Mouse (Mus musculus) hematopoietic stem cell, adult 5-6 weeks (primary cell): ENCODE results near the gene Ctrc. TPM values are rescaled to one million over a fixed set of nuclear protein-coding genes. Genes with fewer than 3 reads are reported as not detected.
A peak's percentile ranks its signal among the peaks of the same experiment; 100 is the strongest.

Experiments
- ATAC-seq, 2 experiments: fragments of 125-278 bp in 1 of 2; replicated peaks in 1 of 2; 2 replicates each; pipeline ENCODE4 v1.8.0; 2016 to 2017; ENCODE audit warnings: inconsistent platforms in 2 of 2, mild to moderate bottlenecking in 2 of 2, moderate number of reproducible peaks in 2 of 2, low read depth in 1 of 2, moderate TSS enrichment in 1 of 2; ENCODE audit not compliant: low FRiP score in 2 of 2, poor library complexity in 2 of 2, severe bottlenecking in 2 of 2, insufficient read depth in 1 of 2, low TSS enrichment in 1 of 2
- total RNA-seq: library from RNA; stranded (forward); fragments of 172-1452, 232-1000 nt; gene quantifications from 2 replicates; pipeline ENCODE4 v1.2.3, GENCODE M21; 2017

Ctrc gene
- total RNA-seq, 1 experiment from 2014 or later: not detected

GRCm38 (mm10) chr4:141870666-141871332 is 24.6 kb upstream of the Ctrc start:
- peak in 1 of 2 experiments; percentile 31; a peak in 1 of 4 replicates for ATAC-seq

GRCm38 (mm10) chr4:141869436-141870215 is 23.5 kb upstream of the Ctrc start:
- ATAC-seq: no peak

DNA sequence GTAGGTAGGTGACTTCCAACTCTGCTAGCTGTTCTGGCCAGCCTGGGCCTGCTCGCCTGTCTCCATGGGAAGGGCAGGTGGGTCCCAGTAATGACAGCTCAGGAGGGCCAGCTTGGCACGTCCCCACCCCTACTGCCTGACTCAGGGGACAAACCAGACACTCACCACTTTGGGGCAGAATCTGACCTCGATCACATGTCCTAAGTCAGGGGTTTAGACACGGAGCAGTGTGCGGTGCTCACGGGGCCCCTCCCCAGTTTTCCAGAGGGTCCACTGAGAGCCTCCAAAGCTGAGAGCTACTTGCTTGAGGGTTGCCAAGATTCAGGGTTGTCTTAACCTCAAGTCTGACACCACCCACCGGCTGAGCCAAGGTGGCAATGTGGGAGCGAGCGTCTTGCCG is 21.9 kb upstream of the Ctrc start:
- no peak for ATAC-seq

DNA sequence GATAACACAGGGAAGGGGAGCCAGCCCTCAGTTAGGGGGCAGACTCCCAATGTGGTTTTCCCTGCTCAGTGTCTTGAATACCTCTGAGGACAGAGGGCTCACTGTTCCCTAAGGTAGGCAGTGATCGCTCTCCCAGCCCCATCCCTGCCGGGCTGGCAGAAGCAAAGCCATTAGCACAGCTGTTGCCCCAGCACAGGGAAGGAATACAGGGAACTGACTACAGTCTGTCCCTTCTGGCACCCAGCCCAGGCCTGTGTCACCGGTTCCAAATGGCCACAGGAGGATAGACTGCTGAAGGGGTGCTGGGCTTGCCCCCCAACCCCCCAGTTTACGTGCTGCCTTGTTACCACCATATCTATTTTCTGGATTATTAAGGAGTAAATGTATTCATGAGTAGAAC is 21.3 kb upstream of the Ctrc start:
- ATAC-seq: no peak

GRCm38 (mm10) chr4:141866933-141867490 is 20.9 kb upstream of the Ctrc start:
- no peak for ATAC-seq

GRCm38 (mm10) chr4:141865600-141865999 is 19.4 kb upstream of the Ctrc start:
- no peak for ATAC-seq

DNA sequence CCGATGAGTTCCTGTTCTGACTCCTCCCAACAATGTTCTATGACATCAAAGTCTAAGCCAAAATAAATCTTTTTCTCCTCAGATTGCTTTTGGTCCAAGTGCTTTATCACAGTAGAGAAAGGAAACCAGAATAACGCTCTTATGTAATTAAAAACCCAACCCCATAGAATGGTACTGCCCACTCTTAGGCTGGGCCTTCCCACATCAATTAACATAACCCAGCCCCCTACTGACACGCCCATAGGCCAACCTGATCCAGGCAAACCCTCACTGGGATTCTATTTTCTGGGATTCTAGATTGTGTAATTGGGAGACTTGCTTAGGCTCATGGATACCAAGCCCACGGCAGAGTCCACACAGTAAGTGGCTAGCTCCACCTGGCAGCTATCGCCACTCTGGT is 18.8 kb upstream of the Ctrc start:
- no peak for ATAC-seq

- no peak for ATAC-seq
These were observed 18.3 kb upstream of the Ctrc start for GRCm38 (mm10) chr4:141864506-141864905.

DNA sequence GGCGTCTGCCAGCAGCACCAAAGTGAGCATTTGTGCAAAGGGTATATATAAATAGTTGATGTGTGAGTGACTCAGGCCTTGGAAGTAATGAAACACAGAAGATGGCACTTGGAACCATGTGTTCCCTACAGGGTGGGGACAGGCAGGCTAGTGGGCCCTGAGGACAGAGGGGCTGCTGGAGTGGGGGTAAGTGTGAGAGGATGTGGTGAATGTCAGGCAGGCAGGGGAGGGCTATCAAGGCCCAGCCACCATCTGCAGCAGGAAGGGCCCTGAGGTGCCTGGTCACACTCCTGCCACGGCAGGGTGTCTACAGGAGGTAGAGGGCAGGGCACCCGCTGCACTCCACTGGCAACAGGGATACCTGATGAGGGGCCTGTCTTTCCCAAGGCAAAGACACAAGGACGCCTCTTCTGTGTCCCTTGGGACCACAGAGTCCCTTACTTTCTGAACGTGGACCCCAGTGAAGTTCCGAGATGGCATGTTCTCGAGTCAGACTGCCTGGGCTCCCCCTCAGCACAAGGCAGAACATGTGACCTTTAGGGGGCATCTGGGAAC is 17.6 kb upstream of the Ctrc start:
- ATAC-seq: peak; percentile 13 to 49; a peak in 2 of 4 replicates

DNA sequence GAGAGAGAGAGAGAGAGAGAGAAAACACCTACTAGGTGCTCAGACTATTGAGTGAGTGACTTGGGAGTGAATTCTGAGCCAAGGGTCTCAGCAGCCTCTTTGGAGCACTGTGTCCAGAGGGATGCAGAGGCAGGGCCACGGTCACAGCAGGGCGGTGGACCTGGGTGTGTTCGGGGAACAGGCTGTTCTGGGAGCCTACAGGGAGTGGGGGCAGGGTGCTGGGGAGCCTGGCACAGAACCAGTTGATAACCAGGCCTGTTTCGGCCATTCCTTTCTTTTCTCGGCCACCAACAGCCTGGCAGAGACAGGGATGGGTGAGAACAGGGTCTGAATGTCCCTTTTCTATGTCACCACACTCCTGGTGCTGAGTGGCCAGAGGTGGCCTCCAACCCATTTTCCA is 16.7 kb upstream of the Ctrc start:
- no peak for ATAC-seq

GRCm38 (mm10) chr4:141861591-141862295 is 15.6 kb upstream of the Ctrc start:
- 0 out of 4 replicates have a peak, but pooled peaks of 1 of the 2 experiments have one; percentile 23 for ATAC-seq

GRCm38 (mm10) chr4:141860246-141860841 is 14.2 kb upstream of the Ctrc start:
- no peak for ATAC-seq

DNA sequence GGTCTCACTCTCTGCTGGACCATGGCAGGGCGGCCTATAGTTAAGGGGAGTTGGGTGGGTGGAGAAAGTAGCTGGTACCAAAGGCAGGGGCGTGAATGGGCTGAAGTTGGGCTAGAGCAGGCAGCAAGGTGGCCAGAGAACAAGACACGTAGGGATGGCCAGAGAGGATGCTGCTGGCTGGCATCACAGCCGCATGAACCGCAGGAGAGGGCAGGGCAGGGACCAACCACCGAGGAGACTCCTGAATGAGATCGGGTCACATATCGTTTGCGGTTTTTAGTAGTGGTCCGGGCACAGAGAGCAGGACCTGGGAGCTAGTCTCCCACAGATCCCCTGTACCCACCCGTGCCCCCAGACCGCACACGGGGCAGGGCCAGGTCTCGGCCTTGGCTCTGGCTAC is 13.2 kb upstream of the Ctrc start:
- no peak for ATAC-seq

DNA sequence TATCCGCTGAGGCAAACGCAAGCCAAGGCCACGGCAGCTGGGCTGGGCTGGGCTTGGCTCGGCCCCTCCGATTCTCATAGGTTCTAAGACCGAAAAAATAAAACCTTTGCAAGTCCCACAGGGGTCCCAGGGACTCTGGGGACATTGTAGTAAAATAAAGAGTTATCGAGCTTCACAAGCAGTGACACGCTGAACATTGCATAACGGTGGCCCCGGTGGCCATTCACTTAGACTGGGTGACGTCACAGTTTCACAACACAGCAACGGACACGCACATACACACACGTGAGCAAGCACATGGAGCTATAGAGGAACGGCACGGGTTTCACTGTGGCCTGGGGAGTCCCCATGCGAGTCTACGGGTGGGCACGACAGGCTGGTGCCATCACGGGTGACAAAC is 12.3 kb upstream of the Ctrc start:
- ATAC-seq: no peak

DNA sequence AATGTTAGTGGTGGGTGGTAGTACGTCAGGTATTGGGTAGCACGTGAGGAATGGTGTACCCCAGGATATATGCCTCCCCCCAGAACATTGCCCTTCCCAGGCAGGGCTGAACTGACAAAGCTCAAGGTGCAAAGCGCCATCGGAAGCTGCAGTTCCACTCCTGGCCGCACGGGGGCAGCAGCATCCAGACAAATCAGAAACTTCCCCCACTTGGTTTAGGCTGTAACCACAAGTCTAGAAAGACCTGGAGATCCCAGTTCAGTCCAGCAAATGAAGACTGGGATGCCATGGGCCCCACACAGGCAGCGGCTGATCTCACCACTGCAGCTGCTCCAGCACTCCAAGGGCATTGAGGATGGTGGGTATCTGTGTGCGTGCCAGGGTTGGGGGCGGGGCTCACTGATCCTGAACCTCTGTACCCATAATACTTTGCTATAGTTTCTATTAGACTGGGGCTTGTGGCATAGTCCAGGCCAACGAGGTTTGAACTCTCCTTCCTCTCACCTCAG is 11.3 kb upstream of the Ctrc start:
- peak; percentile 76 to 78 for ATAC-seq

GRCm38 (mm10) chr4:141853437-141853836 is 7.3 kb upstream of the Ctrc start:
- no peak for ATAC-seq

GRCm38 (mm10) chr4:141834536-141835095 is 11.5 kb downstream of the Ctrc start:
- no peak for ATAC-seq
